Mouse (Mus musculus): ENCODE data around the gene Prg2. TPM values are rescaled to one million over a fixed set of nuclear protein-coding genes. Genes with fewer than 3 reads are reported as not detected.
A peak's percentile ranks its signal among the peaks of the same experiment; 100 is the strongest.

The Prg2 gene
- polyA plus RNA-seq, 1 experiment from 2014 or later = 0.16 TPM

DNA sequence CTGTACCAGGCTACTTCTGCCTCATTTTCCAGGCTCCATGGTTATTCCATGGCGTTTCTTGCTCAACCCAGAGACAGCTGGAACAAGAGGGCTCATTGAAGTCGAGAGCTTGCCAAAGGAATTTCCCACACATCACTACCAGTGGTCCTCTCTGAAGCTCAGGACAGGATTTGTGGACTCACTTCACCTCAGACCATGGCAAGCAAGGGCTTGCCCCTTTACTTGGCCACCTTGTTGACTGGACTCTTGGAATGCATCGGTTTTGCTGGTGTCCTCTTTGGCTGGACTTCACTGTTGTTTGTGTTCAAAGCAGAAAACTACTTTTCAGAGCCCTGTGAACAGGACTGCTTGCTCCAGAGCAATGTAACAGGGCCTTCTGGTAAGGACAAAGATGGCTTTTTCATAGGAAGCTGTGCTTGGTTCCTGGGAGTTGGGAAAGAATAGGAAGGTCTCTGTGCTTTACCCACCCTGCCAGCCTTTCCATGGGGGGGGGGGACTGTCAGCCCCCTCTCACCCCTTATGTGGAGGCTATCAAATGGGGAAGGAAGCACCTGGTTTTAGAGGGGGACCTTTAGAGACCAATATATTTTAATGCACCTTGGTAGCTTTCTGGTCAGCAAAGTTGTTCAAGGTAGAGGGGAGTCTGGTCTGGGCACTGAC lies 42.6 kb upstream of the Prg2 start:
- H3K9ac ChIP-seq (ENCODE audit: low read length) = peak overlapping the region; percentile 69
- H3K4me3 ChIP-seq (ENCODE audit: low read depth, low read length) = peak overlapping the region; percentile 47
- H3K4me2 ChIP-seq (replicated peaks; ENCODE audit: low read depth) = peak overlapping the region; percentile 55
- no peaks in the 10 kb centered on the region for H3K36me3 ChIP-seq (ENCODE audit: control insufficient read depth, insufficient read depth, low read length)
- ATAC-seq (ENCODE audit: low FRiP score, low TSS enrichment) (no peak), DNase-seq (ENCODE audit: low spot score) (no peak)
- no peaks in the 10 kb centered on the region for H3K9me3 ChIP-seq (ENCODE audit: control insufficient read depth, low read length)
- TF ChIP-seq EP300 (optimal IDR thresholded peaks at IDR 0.05) (no peak), CTCF (IDR thresholded peaks at IDR 0.05; ENCODE audit: low read depth) (no peak)
- H3K27me3 ChIP-seq (ENCODE audit: control insufficient read depth, insufficient read depth, low read length) = no peaks in the 10 kb centered on the region
- H3K27ac ChIP-seq (replicated peaks) = peak overlapping the region; percentile 67; the same call in 1 of the 2 replicates
- 41% methylated on average over 3 of the region's 3 CpGs for WGBS
- peaks cover 3% of the 10 kb centered on the region; the same call in 1 of the 2 replicates for H3K4me1 ChIP-seq (replicated peaks; ENCODE audit: control insufficient read depth, insufficient read depth)

DNA sequence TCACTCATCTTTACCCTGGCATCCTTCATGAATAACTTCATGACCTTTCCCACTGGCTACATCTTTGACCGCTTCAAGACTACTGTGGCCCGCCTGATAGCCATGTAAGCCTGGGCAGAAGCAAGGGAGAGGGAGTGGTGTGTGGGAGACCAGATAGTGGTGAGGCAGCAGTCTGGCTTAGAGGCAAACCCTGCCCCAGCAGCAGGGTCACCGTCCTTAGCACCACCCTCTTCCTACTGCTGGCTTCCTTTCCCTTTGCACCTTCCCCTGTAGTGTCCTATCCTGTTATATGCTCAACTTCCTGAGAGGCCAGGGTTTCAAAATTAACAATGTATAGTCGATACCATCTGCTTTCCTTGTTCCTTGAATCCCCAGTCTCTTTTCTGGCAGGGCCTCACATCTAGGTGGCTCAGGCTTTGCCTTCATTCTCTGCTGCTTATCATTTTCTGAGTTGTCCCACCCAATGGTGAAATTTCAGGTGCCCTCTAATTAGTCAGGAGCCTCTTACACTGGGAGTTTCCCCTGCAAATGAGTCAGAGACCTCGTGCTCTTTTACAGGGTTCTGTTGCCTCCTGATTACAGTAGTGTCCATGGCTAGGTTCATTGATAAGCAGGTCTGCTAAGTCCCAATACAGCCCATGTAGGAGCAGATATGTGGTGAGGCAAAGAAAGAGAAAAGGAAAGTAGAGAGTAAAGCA lies 41.9 kb upstream of the Prg2 start:
- WGBS = 60% methylated on average over 5 of the region's 5 CpGs
- peak; percentile 51; the same call in 1 of the 2 replicates for ATAC-seq (ENCODE audit: low FRiP score, low TSS enrichment)
- DNase-seq (ENCODE audit: low spot score) = no peak
- no peaks in the 10 kb centered on the region for H3K9me3 ChIP-seq (ENCODE audit: control insufficient read depth, low read length)
- H3K9ac ChIP-seq (ENCODE audit: low read length) = no peak overlapping the region; the same call in 1 of the 2 replicates
- no peaks in the 10 kb centered on the region for H3K36me3 ChIP-seq (ENCODE audit: control insufficient read depth, insufficient read depth, low read length)
- H3K27ac ChIP-seq (replicated peaks) = no peak overlapping the region
- peak overlapping the region; percentile 47 for H3K4me3 ChIP-seq (ENCODE audit: low read depth, low read length)
- peaks cover 3% of the 10 kb centered on the region; the same call in 1 of the 2 replicates for H3K4me1 ChIP-seq (replicated peaks; ENCODE audit: control insufficient read depth, insufficient read depth)
- peak overlapping the region; percentile 55 for H3K4me2 ChIP-seq (replicated peaks; ENCODE audit: low read depth)
- TF ChIP-seq CTCF (IDR thresholded peaks at IDR 0.05; ENCODE audit: low read depth) (no peak), EP300 (optimal IDR thresholded peaks at IDR 0.05) (no peak)
- H3K27me3 ChIP-seq (ENCODE audit: control insufficient read depth, insufficient read depth, low read length) = no peaks in the 10 kb centered on the region

DNA sequence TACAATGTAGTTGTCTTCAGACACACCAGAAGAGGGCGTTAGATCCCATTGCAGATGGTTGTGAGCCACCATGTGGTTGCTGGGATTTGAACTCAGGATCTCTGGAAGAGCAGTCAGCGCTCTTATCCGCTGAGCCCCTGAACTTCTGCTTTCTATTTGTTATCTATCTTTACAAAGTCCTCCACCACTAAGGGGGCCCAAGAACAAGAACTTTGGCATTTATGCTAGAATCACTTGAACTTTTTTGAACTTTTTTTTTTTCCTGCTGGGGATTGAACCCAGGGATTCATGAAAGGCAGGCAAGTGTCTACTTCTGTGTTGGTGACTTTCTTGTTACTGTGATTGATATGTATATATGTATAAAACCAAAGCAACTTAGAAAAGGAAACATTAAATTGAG lies 41.0 kb upstream of the Prg2 start:
- H3K27ac ChIP-seq (replicated peaks) = no peak overlapping the region
- WGBS = 89% methylated on average over 3 of the region's 3 CpGs
- no peaks in the 10 kb centered on the region for H3K27me3 ChIP-seq (ENCODE audit: control insufficient read depth, insufficient read depth, low read length)
- H3K36me3 ChIP-seq (ENCODE audit: control insufficient read depth, insufficient read depth, low read length) = no peaks in the 10 kb centered on the region
- H3K4me1 ChIP-seq (replicated peaks; ENCODE audit: control insufficient read depth, insufficient read depth) = peaks cover 3% of the 10 kb centered on the region; the same call in 1 of the 2 replicates
- DNase-seq (ENCODE audit: low spot score) = no peak
- H3K4me2 ChIP-seq (replicated peaks; ENCODE audit: low read depth) = no peak overlapping the region
- no peak overlapping the region for H3K9ac ChIP-seq (ENCODE audit: low read length)
- H3K9me3 ChIP-seq (ENCODE audit: control insufficient read depth, low read length) = no peaks in the 10 kb centered on the region
- H3K4me3 ChIP-seq (ENCODE audit: low read depth, low read length) = no peak overlapping the region
- TF ChIP-seq CTCF (IDR thresholded peaks at IDR 0.05; ENCODE audit: low read depth) (no peak), EP300 (optimal IDR thresholded peaks at IDR 0.05) (no peak)
- ATAC-seq (ENCODE audit: low FRiP score, low TSS enrichment) = no peak

DNA sequence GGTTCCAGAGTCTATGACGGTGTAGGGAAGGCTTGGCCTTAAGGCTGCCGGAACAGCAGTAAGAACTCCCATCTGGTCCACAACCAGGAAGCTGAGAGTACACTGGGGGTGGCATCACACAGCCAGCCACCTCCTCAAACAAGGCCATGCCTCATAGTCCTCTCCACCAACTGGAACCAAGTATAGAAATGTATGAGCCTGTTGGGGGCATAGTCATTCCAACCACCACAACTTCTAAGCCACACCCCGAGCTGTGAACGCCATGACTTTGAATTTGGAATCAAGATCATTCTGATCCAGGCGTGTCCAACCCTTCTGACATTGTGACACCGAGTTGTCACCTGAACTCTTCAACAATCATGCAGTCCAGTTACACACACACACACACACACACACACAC lies 40.5 kb upstream of the Prg2 start:
- no peak for DNase-seq (ENCODE audit: low spot score)
- TF ChIP-seq CTCF (IDR thresholded peaks at IDR 0.05; ENCODE audit: low read depth) (no peak), EP300 (optimal IDR thresholded peaks at IDR 0.05) (no peak)
- Histone ChIP-seq H3K27me3 (ENCODE audit: control insufficient read depth, insufficient read depth, low read length) (no peaks in the 10 kb centered on the region), H3K4me2 (replicated peaks; ENCODE audit: low read depth) (no peak overlapping the region), H3K9ac (ENCODE audit: low read length) (no peak overlapping the region), H3K9me3 (ENCODE audit: control insufficient read depth, low read length) (no peaks in the 10 kb centered on the region), H3K4me1 (replicated peaks; ENCODE audit: control insufficient read depth, insufficient read depth) (peaks cover 3% of the 10 kb centered on the region; the same call in 1 of the 2 replicates), H3K27ac (replicated peaks) (no peak overlapping the region), H3K36me3 (ENCODE audit: control insufficient read depth, insufficient read depth, low read length) (no peaks in the 10 kb centered on the region), H3K4me3 (ENCODE audit: low read depth, low read length) (no peak overlapping the region)
- no peak for ATAC-seq (ENCODE audit: low FRiP score, low TSS enrichment)
- 93% methylated on average over 6 of the region's 6 CpGs for WGBS

DNA sequence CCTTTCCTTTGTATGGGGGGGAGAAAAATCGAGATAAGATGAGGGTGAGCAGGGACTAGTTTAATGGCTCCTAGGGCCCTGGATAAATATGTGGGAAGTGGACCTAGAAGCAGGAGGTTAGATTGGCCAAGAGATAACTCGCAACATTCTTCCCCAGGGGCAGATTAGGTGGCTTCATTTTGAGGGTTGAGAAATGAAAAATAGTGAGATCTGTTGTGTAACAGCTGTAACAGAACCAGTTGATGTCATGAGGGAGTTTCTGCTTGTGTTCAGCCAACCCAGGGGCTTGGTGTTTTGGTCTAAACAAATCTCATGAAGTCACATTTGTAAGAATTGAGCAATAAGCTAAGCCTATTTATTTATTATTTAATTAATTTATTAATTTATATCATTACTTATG lies 38.9 kb upstream of the Prg2 start:
- no peak overlapping the region for H3K27ac ChIP-seq (replicated peaks)
- 76% methylated on average over 2 of the region's 2 CpGs for WGBS
- no peak overlapping the region for H3K4me3 ChIP-seq (ENCODE audit: low read depth, low read length)
- peaks cover 3% of the 10 kb centered on the region; the same call in 1 of the 2 replicates for H3K4me1 ChIP-seq (replicated peaks; ENCODE audit: control insufficient read depth, insufficient read depth)
- H3K27me3 ChIP-seq (ENCODE audit: control insufficient read depth, insufficient read depth, low read length) = no peaks in the 10 kb centered on the region
- no peaks in the 10 kb centered on the region for H3K9me3 ChIP-seq (ENCODE audit: control insufficient read depth, low read length)
- H3K9ac ChIP-seq (ENCODE audit: low read length) = no peak overlapping the region
- TF ChIP-seq EP300 (optimal IDR thresholded peaks at IDR 0.05) = no peak
- TF ChIP-seq CTCF (IDR thresholded peaks at IDR 0.05; ENCODE audit: low read depth) = no peak
- no peak overlapping the region for H3K4me2 ChIP-seq (replicated peaks; ENCODE audit: low read depth)
- no peaks in the 10 kb centered on the region for H3K36me3 ChIP-seq (ENCODE audit: control insufficient read depth, insufficient read depth, low read length)
- ATAC-seq (ENCODE audit: low FRiP score, low TSS enrichment) (no peak), DNase-seq (ENCODE audit: low spot score) (no peak)

DNA sequence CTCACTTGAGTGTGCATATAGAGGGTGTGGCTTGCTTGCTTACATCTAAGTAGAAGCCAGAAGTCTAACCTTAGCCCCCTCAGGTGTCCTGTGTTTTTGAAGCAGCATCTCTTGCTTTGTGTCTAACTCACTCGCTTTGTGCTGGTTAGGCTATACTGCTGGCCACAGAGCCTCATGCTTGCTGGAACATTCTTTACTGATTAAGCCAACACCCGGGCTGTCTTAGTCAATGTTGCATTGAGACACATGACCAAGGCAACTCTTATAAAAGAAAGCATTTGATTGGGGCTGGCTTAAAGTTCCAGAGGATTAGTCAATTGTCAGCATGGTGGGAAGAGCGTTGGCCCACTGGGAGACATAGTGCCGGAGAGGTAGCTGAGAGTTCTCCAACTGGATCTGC lies 38.5 kb upstream of the Prg2 start:
- Histone ChIP-seq H3K4me3 (ENCODE audit: low read depth, low read length) (no peak overlapping the region), H3K27ac (replicated peaks) (no peak overlapping the region), H3K4me1 (replicated peaks; ENCODE audit: control insufficient read depth, insufficient read depth) (peaks cover 3% of the 10 kb centered on the region; the same call in 1 of the 2 replicates), H3K4me2 (replicated peaks; ENCODE audit: low read depth) (no peak overlapping the region), H3K9ac (ENCODE audit: low read length) (no peak overlapping the region), H3K9me3 (ENCODE audit: control insufficient read depth, low read length) (no peaks in the 10 kb centered on the region), H3K27me3 (ENCODE audit: control insufficient read depth, insufficient read depth, low read length) (no peaks in the 10 kb centered on the region), H3K36me3 (ENCODE audit: control insufficient read depth, insufficient read depth, low read length) (no peaks in the 10 kb centered on the region)
- DNase-seq (ENCODE audit: low spot score) (no peak), ATAC-seq (ENCODE audit: low FRiP score, low TSS enrichment) (no peak)
- 85% methylated on average over 4 of the region's 4 CpGs for WGBS
- TF ChIP-seq EP300 (optimal IDR thresholded peaks at IDR 0.05) (no peak), CTCF (IDR thresholded peaks at IDR 0.05; ENCODE audit: low read depth) (no peak)

Measured in stomach, postnatal 0 days (tissue).